In genomic region chr3:61467158-61467557, GRCm38 (mm10) we compare ENCODE assay signal across 10 mouse cellular contexts.
DNase-seq lines count a peak whose midpoint lies in the region; ATAC-seq and TF ChIP-seq lines count a peak whose summit lies in the region.
"Had no signal": no experiment of that assay in that cellular context is flagged by ENCODE, and none has a peak within 500 bp of the region (broad histone marks: within the 10 kb centered on the region; RNA-seq: fewer than 3 reads in every experiment).

No protein-coding gene starts in this region.

- no peaks in the 10 kb centered on the region for H3K36me3 ChIP-seq in heart, embryonic 12.5 days
- H3K36me3 ChIP-seq in thymus, adult 2 months (ENCODE audit: control insufficient read depth, insufficient read depth, low read length) = no peaks in the 10 kb centered on the region
- no peaks in the 10 kb centered on the region for H3K36me3 ChIP-seq in liver, postnatal 0 days (replicated peaks; ENCODE audit: insufficient read depth, low read length)
- H3K36me3 ChIP-seq: embryonic facial prominence, embryonic 12.5 days; liver, embryonic 13.5 days had no signal

- no peak for ATAC-seq in heart, embryonic 12.5 days (ENCODE audit: insufficient number of reproducible peaks, low FRiP score)
- ATAC-seq in liver, postnatal 0 days = no peak

- no peaks in the 10 kb centered on the region for H3K27me3 ChIP-seq in heart, embryonic 12.5 days (replicated peaks)
- H3K27me3 ChIP-seq in thymus, adult 2 months (ENCODE audit: control insufficient read depth, insufficient read depth, low read length) = no peaks in the 10 kb centered on the region
- H3K27me3 ChIP-seq in liver, postnatal 0 days (ENCODE audit: insufficient read depth, low read length) = no peaks in the 10 kb centered on the region
- H3K27me3 ChIP-seq: embryonic facial prominence, embryonic 12.5 days; liver, embryonic 13.5 days had no signal

- H3K4me2 ChIP-seq in heart, embryonic 12.5 days = no peak overlapping the region
- H3K4me2 ChIP-seq in liver, postnatal 0 days (ENCODE audit: low read depth, low read length) = no peak overlapping the region
- H3K4me2 ChIP-seq: embryonic facial prominence, embryonic 12.5 days; liver, embryonic 13.5 days had no signal

- no peak overlapping the region for H3K9ac ChIP-seq in heart, embryonic 12.5 days
- H3K9ac ChIP-seq in liver, postnatal 0 days (replicated peaks) = no peak overlapping the region
- H3K9ac ChIP-seq: embryonic facial prominence, embryonic 12.5 days; liver, embryonic 13.5 days had no signal

- H3K4me3 ChIP-seq in heart, embryonic 12.5 days = no peak overlapping the region
- no peak overlapping the region for H3K4me3 ChIP-seq in thymus, adult 2 months (ENCODE audit: control insufficient read depth, insufficient read depth, low read length)
- no peak overlapping the region for H3K4me3 ChIP-seq in embryonic fibroblast, embryonic 13.5 days (ENCODE audit: insufficient read depth, low read length)
- no peak overlapping the region for H3K4me3 ChIP-seq in liver, postnatal 0 days (ENCODE audit: low read depth, low read length)
- H3K4me3 ChIP-seq: embryonic facial prominence, embryonic 12.5 days; liver, embryonic 13.5 days had no signal

- H3K4me1 ChIP-seq in heart, embryonic 12.5 days (replicated peaks) = no peaks in the 10 kb centered on the region
- H3K4me1 ChIP-seq in thymus, adult 2 months (replicated peaks; ENCODE audit: control insufficient read depth, insufficient read depth, low read length) = no peaks in the 10 kb centered on the region
- no peaks in the 10 kb centered on the region; the same call in 1 of the 2 replicates for H3K4me1 ChIP-seq in embryonic fibroblast, embryonic 13.5 days (ENCODE audit: control insufficient read depth, insufficient read depth, low read length)
- no peaks in the 10 kb centered on the region for H3K4me1 ChIP-seq in liver, postnatal 0 days (ENCODE audit: insufficient read depth)
- H3K4me1 ChIP-seq: embryonic facial prominence, embryonic 12.5 days had no signal

- TF ChIP-seq EP300 in liver, postnatal 0 days (IDR thresholded peaks at IDR 0.05; ENCODE audit: low read depth) = no peak

- DNase-seq in heart, postnatal 14 days = peak; percentile 2 to 12
- DNase-seq in thymus, adult 2 months = peak; percentile 25
- DNase-seq in thymus, adult 18-20 months = no peak
- DNase-seq in liver, postnatal 0 days = peak; percentile 17
- peak; percentile 36 for DNase-seq in thymus, postnatal 0 days (ENCODE audit: low spot score)
- no peak for DNase-seq in urinary bladder, postnatal 10 days (ENCODE audit: low spot score)
- DNase-seq: liver, embryonic 13.5 days had no signal

- no peak overlapping the region for H3K27ac ChIP-seq in heart, embryonic 12.5 days (ENCODE audit: poor library complexity, severe bottlenecking)
- no peak overlapping the region for H3K27ac ChIP-seq in thymus, adult 2 months (ENCODE audit: control insufficient read depth, insufficient read depth, low read length)
- H3K27ac ChIP-seq in embryonic fibroblast, embryonic 13.5 days (ENCODE audit: insufficient read depth, low read length) = no peak overlapping the region
- H3K27ac ChIP-seq in liver, postnatal 0 days (ENCODE audit: low read depth) = no peak overlapping the region
- H3K27ac ChIP-seq: embryonic facial prominence, embryonic 12.5 days; liver, embryonic 13.5 days had no signal

- H3K9me3 ChIP-seq in heart, embryonic 12.5 days (replicated peaks) = no peaks in the 10 kb centered on the region
- no peaks in the 10 kb centered on the region for H3K9me3 ChIP-seq in liver, postnatal 0 days (ENCODE audit: low read length)
- H3K9me3 ChIP-seq: embryonic facial prominence, embryonic 12.5 days; liver, embryonic 13.5 days had no signal

- TF ChIP-seq POLR2A in thymus, adult 2 months (IDR thresholded peaks at IDR 0.05; ENCODE audit: control insufficient read depth, extremely low read depth, insufficient read depth, low read length, poor library complexity) = no peak
- TF ChIP-seq POLR2A in embryonic fibroblast, embryonic 13.5 days (IDR thresholded peaks at IDR 0.05; ENCODE audit: low read depth, low read length) = no peak

- intact Hi-C loops in heart, postnatal 14 days (cut with DNase I) = no loop called here

- WGBS in heart, embryonic 12.5 days = 24% methylated on average over 3 of the region's 3 CpGs
- WGBS in thymus, adult 2 months = 39% methylated on average over 3 of the region's 3 CpGs
- 34% methylated on average over 3 of the region's 3 CpGs for WGBS in liver, postnatal 0 days (ENCODE audit: insufficient replicate concordance)

- TF ChIP-seq CTCF in thymus, adult 2 months (IDR thresholded peaks at IDR 0.05; ENCODE audit: borderline replicate concordance, control insufficient read depth, extremely low read depth, insufficient read depth, low read length, poor library complexity) = no peak
- TF ChIP-seq CTCF in embryonic fibroblast, embryonic 13.5 days (IDR thresholded peaks at IDR 0.05; ENCODE audit: borderline replicate concordance, insufficient read depth, low read length) = peak; percentile 30; the same call in 1 of the 2 replicates
- TF ChIP-seq CTCF in liver, postnatal 0 days (IDR thresholded peaks at IDR 0.05; ENCODE audit: low read depth) = peak; percentile 66

Comparison
In these comparisons a context has a peak if more than half of its experiments do, and no peak if none do; other contexts are left out.
1. DNase-seq: peak in heart, postnatal 14 days (2 of 2), thymus, adult 2 months (single experiment), liver, postnatal 0 days (single experiment) and thymus, postnatal 0 days (single experiment); none in thymus, adult 18-20 months (0 of 2) and urinary bladder, postnatal 10 days (single experiment).